Mouse (Mus musculus) E14TG2a.4 (cell line): ENCODE data around the gene Serpinb8.

Experiments
- H3K27me3 ChIP-seq: 2 replicates; pipeline ENCODE4 v1.6.1; 2014; ENCODE audit warnings: low read length, control low read depth; ENCODE audit not compliant: insufficient read depth
- H3K36me3 ChIP-seq: 2 replicates; pipeline ENCODE4 v1.6.1; 2014; ENCODE audit warnings: low read length, control low read depth; ENCODE audit not compliant: insufficient read depth
- H3K4me1 ChIP-seq: replicated peaks from 2 replicates; pipeline ENCODE4 v1.6.1; 2014; ENCODE audit warnings: low read depth, low read length, control low read depth
- H3K4me3 ChIP-seq: replicated peaks from 2 replicates; pipeline ENCODE4 v1.5.1; 2014; ENCODE audit warnings: mild to moderate bottlenecking, low read length
- H3K9me3 ChIP-seq: 2 replicates; pipeline ENCODE4 v1.6.1; 2014; ENCODE audit warnings: low read length, control low read depth
- CTCF ChIP-seq: conservative IDR thresholded peaks from 2 replicates; pipeline ENCODE4 v1.5.1; 2014; ENCODE audit warnings: low read length
- NANOG ChIP-seq: IDR thresholded peaks from 2 replicates; pipeline ENCODE4 v1.6.1; 2014; ENCODE audit warnings: borderline replicate concordance, low read length, mixed read lengths
- POU5F1 ChIP-seq: IDR thresholded peaks from 2 replicates; pipeline ENCODE4 v1.6.1; 2014; ENCODE audit warnings: low read length, borderline replicate concordance

Serpinb8 gene

DNA sequence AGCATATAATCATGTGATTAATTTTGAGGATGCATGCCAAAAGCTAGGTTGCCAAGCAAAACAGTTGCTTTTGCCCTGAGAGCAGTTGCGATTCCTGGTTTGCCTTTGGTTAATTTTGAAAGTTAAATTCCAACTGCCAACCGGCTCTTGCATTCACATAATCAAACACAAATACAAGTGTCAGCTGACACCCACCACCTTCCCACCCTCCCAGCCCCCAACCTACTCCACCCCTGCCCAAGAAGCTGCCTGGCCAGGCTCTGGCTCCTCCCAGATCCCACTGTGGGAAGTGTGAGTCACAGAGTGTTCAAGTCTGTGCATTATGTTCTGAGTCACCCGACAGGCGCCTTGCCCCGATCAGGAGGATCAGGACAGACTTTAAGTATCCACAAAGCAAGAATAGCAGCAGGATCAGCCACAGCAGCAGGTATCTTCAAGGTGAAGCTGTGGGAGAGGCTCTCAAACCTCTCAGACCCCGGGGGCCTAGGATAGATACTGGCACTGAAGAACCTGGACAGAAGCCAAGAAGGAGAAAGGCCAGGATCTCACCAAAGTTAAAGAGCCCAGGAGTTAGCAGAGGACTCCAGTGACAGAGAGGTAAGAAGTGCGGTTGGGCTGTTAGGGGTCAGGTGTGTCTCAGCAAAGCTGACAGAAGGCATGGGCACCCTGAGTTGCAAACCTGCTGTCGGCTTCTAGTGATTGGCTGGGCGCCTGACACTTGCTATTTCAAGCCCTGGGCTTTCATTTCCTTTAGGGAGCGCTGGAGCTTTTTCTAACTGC, at the start of gene Serpinb8:
Gene Serpinb8, plus strand, starts transcription at position 316 of the 780 bp plus-strand sequence.
- Histone ChIP-seq H3K36me3 (no peaks in the 10 kb centered on the region), H3K4me1 (peaks cover 5% of the 10 kb centered on the region; the same call in 1 of the 2 replicates), H3K27me3 (no peaks in the 10 kb centered on the region), H3K4me3 (no peak within 1 kb of the TSS), H3K9me3 (no peaks in the 10 kb centered on the region)
- TF ChIP-seq NANOG (no peak), POU5F1 (no peak), CTCF (no peak)

DNA sequence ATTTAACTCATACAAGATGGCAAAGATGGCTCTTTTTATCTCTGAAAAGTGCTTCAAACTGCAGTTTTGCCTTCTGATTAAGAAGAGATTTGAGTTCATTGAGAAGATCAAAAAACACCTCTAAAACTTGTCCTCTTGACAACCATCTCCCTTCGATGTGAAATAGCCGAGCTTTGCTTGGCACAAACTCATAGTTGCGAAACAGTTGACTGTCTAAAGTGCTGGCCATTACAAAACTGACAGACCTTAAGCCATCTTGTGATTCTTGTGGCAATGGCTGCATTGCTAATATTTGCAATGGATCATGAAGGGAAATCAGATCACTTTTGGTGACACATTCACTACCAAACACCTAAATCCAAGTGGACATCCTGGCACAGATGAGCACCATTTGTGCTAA, 30.3 kb upstream of the Serpinb8 start:
- no peaks in the 10 kb centered on the region for H3K4me1 ChIP-seq
- no peaks in the 10 kb centered on the region for H3K9me3 ChIP-seq
- H3K36me3 ChIP-seq, result no peaks in the 10 kb centered on the region
- TF ChIP-seq CTCF, result no peak
- TF ChIP-seq POU5F1, result no peak
- TF ChIP-seq NANOG, result no peak
- H3K27me3 ChIP-seq, result no peaks in the 10 kb centered on the region
- H3K4me3 ChIP-seq, result no peak overlapping the region

DNA sequence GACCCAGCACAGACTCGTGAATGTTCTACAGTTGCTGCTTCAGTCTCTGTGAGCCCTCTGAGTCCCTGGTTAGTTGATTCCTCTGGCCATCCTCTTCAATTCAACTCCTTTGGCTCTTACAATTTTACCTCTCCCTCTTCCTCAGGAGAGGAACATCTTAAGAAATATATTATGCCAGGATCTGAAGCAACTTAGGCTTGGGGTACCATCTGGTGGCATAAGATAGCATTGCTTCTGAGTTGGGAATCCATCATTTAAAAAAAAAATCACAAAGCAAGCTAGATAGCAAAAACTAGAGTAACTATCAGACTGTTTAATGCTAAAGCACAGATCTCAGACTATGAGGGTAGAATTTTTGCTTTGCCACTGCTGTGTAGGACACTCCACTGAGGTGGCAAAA, 27.7 kb upstream of the Serpinb8 start:
- H3K4me1 ChIP-seq, result no peaks in the 10 kb centered on the region
- H3K4me3 ChIP-seq, result no peak overlapping the region
- no peaks in the 10 kb centered on the region for H3K27me3 ChIP-seq
- TF ChIP-seq POU5F1, result no peak
- no peaks in the 10 kb centered on the region for H3K36me3 ChIP-seq
- H3K9me3 ChIP-seq, result no peaks in the 10 kb centered on the region

DNA sequence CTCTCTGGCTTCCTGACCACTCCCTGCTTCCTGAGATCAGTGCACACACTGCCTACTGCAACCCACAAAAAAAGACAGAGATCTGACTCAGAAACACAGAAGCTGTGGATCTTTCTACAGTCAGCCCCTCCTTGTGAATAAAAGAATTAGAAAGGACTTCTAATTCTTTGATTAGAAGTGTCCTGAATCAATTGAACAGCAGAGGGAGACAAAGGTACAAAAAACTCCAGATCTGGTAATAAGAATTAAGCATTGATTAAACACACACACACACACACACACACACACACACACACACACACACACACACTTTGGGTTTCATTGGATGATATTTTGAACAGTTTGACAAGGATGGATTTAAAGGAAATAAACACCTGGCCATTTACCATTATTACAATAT, 24.2 kb upstream of the Serpinb8 start:
- H3K4me3 ChIP-seq, result no peak overlapping the region
- no peaks in the 10 kb centered on the region for H3K27me3 ChIP-seq
- TF ChIP-seq CTCF (no peak), POU5F1 (no peak), NANOG (no peak)
- no peaks in the 10 kb centered on the region for H3K9me3 ChIP-seq
- no peaks in the 10 kb centered on the region for H3K36me3 ChIP-seq
- H3K4me1 ChIP-seq, result no peaks in the 10 kb centered on the region

DNA sequence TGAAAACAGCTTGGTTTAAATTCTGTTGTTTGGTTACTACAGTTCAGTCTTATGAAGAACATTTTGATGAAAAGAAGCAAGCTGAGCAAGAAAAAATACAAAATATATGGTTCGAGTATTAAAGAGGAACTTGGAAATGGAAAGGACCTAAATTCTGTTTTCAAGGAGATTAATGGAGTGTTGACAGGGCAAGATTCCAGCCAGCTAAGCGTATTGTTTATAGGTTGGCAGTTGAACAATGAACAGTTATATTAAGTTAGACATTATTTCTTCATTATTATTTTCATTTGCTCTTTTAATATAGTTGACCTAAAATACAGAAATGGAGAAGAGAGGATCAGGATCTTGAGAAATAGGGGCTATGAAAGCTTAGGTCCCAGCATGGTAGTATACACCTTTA, 13.7 kb upstream of the Serpinb8 start:
- no peaks in the 10 kb centered on the region for H3K9me3 ChIP-seq
- no peaks in the 10 kb centered on the region for H3K27me3 ChIP-seq
- TF ChIP-seq NANOG, result no peak
- TF ChIP-seq POU5F1, result no peak
- TF ChIP-seq CTCF, result no peak
- H3K4me1 ChIP-seq, result no peaks in the 10 kb centered on the region
- no peaks in the 10 kb centered on the region for H3K36me3 ChIP-seq
- H3K4me3 ChIP-seq, result no peak overlapping the region

DNA sequence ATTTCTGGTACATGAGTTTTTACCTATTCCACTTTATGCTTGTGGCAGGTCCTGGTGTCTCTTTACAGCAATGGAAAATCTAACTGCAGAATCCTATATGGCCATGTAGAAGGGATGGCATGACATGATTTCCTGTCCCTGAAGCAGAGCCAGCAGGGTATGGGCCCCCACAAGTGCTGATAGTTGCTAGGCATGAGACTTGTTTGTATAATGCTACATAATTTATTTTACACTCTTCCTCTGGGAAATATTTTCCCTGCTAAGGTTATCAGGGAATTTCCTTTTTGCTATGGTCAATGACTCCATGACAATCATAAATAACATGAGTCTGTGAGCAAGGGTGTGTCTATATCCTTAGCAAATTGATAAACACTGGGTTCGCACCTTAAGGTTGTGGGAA, 12.3 kb upstream of the Serpinb8 start:
- Histone ChIP-seq H3K27me3 (no peaks in the 10 kb centered on the region), H3K4me1 (no peaks in the 10 kb centered on the region), H3K36me3 (no peaks in the 10 kb centered on the region), H3K9me3 (no peaks in the 10 kb centered on the region; the same call in 1 of the 2 replicates), H3K4me3 (no peak overlapping the region)
- no peak for TF ChIP-seq NANOG
- no peak for TF ChIP-seq CTCF
- TF ChIP-seq POU5F1, result no peak

DNA sequence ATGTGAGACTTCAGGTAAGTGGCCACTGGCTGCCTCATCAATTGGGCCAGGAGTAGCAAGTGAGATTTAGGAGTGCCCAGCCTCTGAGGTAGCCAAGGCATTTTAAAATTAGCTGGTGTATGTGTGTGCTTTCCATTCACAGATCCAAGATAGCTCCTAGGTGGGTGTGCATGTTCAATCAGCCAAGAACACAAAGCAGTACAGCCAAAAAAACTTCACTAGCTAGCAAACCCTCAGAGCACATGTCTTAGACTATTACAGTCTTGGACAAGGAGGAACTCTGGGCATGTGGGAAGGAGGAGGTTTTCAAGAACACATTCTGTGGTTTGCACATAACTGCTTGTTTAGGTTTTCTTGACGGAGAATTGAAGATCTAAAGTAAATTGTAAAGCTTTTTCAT, 8.6 kb upstream of the Serpinb8 start:
- Histone ChIP-seq H3K27me3 (no peaks in the 10 kb centered on the region), H3K9me3 (no peaks in the 10 kb centered on the region; the same call in 1 of the 2 replicates)
- TF ChIP-seq NANOG, result no peak
- no peak for TF ChIP-seq POU5F1
- no peak for TF ChIP-seq CTCF

DNA sequence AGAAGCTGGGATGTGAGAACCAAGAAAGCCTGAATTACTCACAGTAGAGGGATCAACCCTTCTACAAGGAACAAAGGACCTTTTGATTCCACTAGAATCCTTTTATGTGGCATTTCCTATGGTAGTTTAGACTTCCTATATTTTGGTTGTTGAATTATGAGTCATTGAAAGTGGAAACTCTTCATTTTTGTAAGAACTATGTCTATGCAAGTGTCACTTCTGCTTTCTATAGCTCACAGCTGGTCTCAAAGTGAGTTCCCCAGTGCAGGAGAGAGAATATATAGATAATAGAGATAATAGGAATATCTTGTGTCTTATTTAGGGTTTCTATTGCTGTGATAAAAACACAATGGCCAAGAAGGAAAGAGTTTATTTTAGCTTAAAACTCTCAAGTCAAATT, 6.9 kb upstream of the Serpinb8 start:
- no peak for TF ChIP-seq CTCF
- no peak for TF ChIP-seq NANOG
- TF ChIP-seq POU5F1, result no peak
- H3K9me3 ChIP-seq, result no peaks in the 10 kb centered on the region; the same call in 1 of the 2 replicates

More for the DNA sequence above, 8.6 kb upstream of the Serpinb8 start:
- H3K4me3 ChIP-seq, result no peak overlapping the region
- H3K4me1 ChIP-seq, result no peaks in the 10 kb centered on the region
- H3K36me3 ChIP-seq, result no peaks in the 10 kb centered on the region

DNA sequence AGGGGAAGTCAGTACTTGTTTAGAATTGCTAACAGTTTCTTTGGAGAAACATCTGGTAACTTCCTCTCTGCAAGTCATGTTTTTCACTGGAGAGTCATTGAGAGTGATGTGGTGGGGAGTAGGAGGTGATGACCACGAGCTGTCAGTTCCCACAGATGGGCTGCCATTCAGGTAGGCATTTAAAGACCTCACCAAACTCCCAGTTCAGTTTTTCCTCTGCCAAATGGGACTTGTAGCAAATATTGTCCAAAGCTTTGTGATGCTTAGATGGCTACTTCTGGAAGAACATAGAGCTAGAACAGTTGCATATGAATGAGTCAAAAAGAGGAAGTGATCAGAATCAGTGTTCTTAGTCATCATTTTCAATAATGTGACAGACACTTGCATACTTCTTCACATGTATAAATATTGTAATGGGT, 5.8 kb upstream of the Serpinb8 start:
- no peaks in the 10 kb centered on the region; the same call in 1 of the 2 replicates for H3K9me3 ChIP-seq
- no peaks in the 10 kb centered on the region for H3K27me3 ChIP-seq
- no peak for TF ChIP-seq NANOG
- TF ChIP-seq CTCF, result no peak
- no peak for TF ChIP-seq POU5F1
- no peaks in the 10 kb centered on the region for H3K4me1 ChIP-seq
- H3K36me3 ChIP-seq, result no peaks in the 10 kb centered on the region
- H3K4me3 ChIP-seq, result no peak overlapping the region

More for the DNA sequence above, 6.9 kb upstream of the Serpinb8 start:
- H3K36me3 ChIP-seq, result no peaks in the 10 kb centered on the region
- no peaks in the 10 kb centered on the region for H3K4me1 ChIP-seq
- no peaks in the 10 kb centered on the region for H3K27me3 ChIP-seq
- no peak overlapping the region for H3K4me3 ChIP-seq
